Mouse (Mus musculus) stomach, embryonic 14.5 days (tissue): ENCODE data around the gene Scgb1c1. TPM values are rescaled to one million over a fixed set of nuclear protein-coding genes. Genes with fewer than 3 reads are reported as not detected.

Experiments used
- ATAC-seq: fragments of 200-750 bp; cut with Nextera tagmentation; 2 replicates; pipeline ENCODE4 v1.8.0; 2017; ENCODE audit warnings: low read depth, moderate TSS enrichment; ENCODE audit not compliant: insufficient number of reproducible peaks, insufficient read depth, low FRiP score
- H3K27ac ChIP-seq: fragments of 300-500 bp; sonication (generic); 2 replicates; pipeline ENCODE4 v1.5.1; 2014; ENCODE audit warnings: mild to moderate bottlenecking, low read length, moderate library complexity, mixed read lengths
- H3K27me3 ChIP-seq: fragments of 300-500 bp; sonication (generic); 2 replicates; pipeline ENCODE4 v1.6.1; 2014; ENCODE audit warnings: low read length, control low read depth, mixed read lengths; ENCODE audit not compliant: control insufficient read depth, insufficient read depth
- H3K36me3 ChIP-seq: fragments of 300-500 bp; sonication (generic); 2 replicates; pipeline ENCODE4 v1.6.1; 2014; ENCODE audit warnings: mild to moderate bottlenecking, control low read depth, low read length, moderate library complexity, mixed read lengths; ENCODE audit not compliant: control insufficient read depth, insufficient read depth
- H3K4me1 ChIP-seq: fragments of 300-500 bp; sonication (generic); 2 replicates; pipeline ENCODE4 v1.6.1; 2014; ENCODE audit warnings: low read length, control low read depth, mixed read lengths; ENCODE audit not compliant: control insufficient read depth, insufficient read depth
- H3K4me2 ChIP-seq: fragments of 300-500 bp; sonication (generic); replicated peaks from 2 replicates; pipeline ENCODE4 v1.6.1; 2014; ENCODE audit warnings: low read depth, low read length, control low read depth
- H3K4me3 ChIP-seq: fragments of 300-500 bp; sonication (generic); 2 replicates; pipeline ENCODE4 v1.5.1; 2014; ENCODE audit warnings: low read depth, low read length, control low read depth
- H3K9ac ChIP-seq: fragments of 300-500 bp; sonication (generic); replicated peaks from 2 replicates; pipeline ENCODE4 v1.6.1; 2014; ENCODE audit warnings: low read depth, mild to moderate bottlenecking, control low read depth, low read length, moderate library complexity, mixed read lengths
- H3K9me3 ChIP-seq: fragments of 300-500 bp; sonication (generic); 2 replicates; pipeline ENCODE4 v1.6.1; 2016; ENCODE audit warnings: low read depth, low read length, control low read depth; ENCODE audit not compliant: control insufficient read depth
- WGBS: fragments of 180-500 bp; shearing (Covaris S2); extraction: QIAGEN DNeasy Blood & Tissue Kit; methylation state at CpG from one replicate; pipeline ENCODE4 v1.1.7; 2014; 5-methylcytosine and 5-hydroxymethylcytosine counted together
- polyA plus RNA-seq: library from polyadenylated mRNA; unstranded; fragments of >200 nt; fragmentation: Nextera tagmentation; extraction: Ambion mirVana; gene quantifications from 2 replicates; pipeline ENCODE4 v1.2.1, GENCODE M21; 2014

Gene Scgb1c1
- polyA plus RNA-seq, 1 experiment from 2014 or later, result not detected

GRCm38 (mm10) chr7:140856785-140857549 lies 11.6 kb downstream of the Scgb1c1 start, which contains the start of gene Ric8a:
Gene Ric8a (plus strand): TSS chr7:140856957.
- Histone ChIP-seq H3K4me1 (peaks cover 13% of the 10 kb centered on the region), H3K4me2 (peak within 1 kb of the TSS; percentile 99), H3K4me3 (peak within 1 kb of the TSS; percentile 87), H3K9ac (peak within 1 kb of the TSS; percentile 88), H3K27me3 (no peaks in the 10 kb centered on the region), H3K9me3 (no peaks in the 10 kb centered on the region), H3K36me3 (peaks cover 50% of the 10 kb centered on the region), H3K27ac (peak within 1 kb of the TSS; percentile 94)
- under 1% methylated on average over 50 of the region's 50 CpGs for WGBS
- ATAC-seq, result peak; percentile 79

GRCm38 (mm10) chr7:140857550-140858505 lies 12.5 kb downstream of the Scgb1c1 start, which contains the start of gene Bet1l:
Gene Bet1l (minus strand): TSS chr7:140857577.
- ATAC-seq, result peak; percentile 30
- peak within 1 kb of the TSS; percentile 88 for H3K9ac ChIP-seq

GRCm38 (mm10) chr7:140858746-140859145 lies 13.4 kb downstream of the Scgb1c1 start:
- WGBS, result 94% methylated on average over 8 of the region's 8 CpGs
- Histone ChIP-seq H3K27ac (no peak overlapping the region), H3K4me1 (peaks cover 13% of the 10 kb centered on the region), H3K27me3 (no peaks in the 10 kb centered on the region), H3K9ac (0 out of 2 replicates have a peak overlapping the region, but pooled peaks have one; percentile 88), H3K9me3 (no peaks in the 10 kb centered on the region), H3K4me2 (peak overlapping the region; percentile 99; the same call in 1 of the 2 replicates), H3K4me3 (no peak overlapping the region; the same call in 1 of the 2 replicates), H3K36me3 (peaks cover 58% of the 10 kb centered on the region)
- ATAC-seq, result no peak

More at GRCm38 (mm10) chr7:140857550-140858505, 12.5 kb downstream of the Scgb1c1 start, which contains the start of gene Bet1l:
- peaks cover 13% of the 10 kb centered on the region for H3K4me1 ChIP-seq
- no peaks in the 10 kb centered on the region for H3K9me3 ChIP-seq
- H3K27ac ChIP-seq, result peak within 1 kb of the TSS; percentile 94
- peak within 1 kb of the TSS; percentile 87 for H3K4me3 ChIP-seq
- H3K27me3 ChIP-seq, result no peaks in the 10 kb centered on the region
- 36% methylated on average over 40 of the region's 40 CpGs for WGBS
- H3K36me3 ChIP-seq, result peaks cover 56% of the 10 kb centered on the region
- peak within 1 kb of the TSS; percentile 99 for H3K4me2 ChIP-seq

- H3K27me3 ChIP-seq, result no peaks in the 10 kb centered on the region
- peaks cover 53% of the 10 kb centered on the region for H3K36me3 ChIP-seq
- 74% methylated on average over 6 of the region's 6 CpGs for WGBS
- no peak overlapping the region for H3K9ac ChIP-seq
- no peak overlapping the region for H3K27ac ChIP-seq
- H3K4me3 ChIP-seq, result no peak overlapping the region
- no peak overlapping the region for H3K4me2 ChIP-seq
- H3K9me3 ChIP-seq, result no peaks in the 10 kb centered on the region
- peaks cover 12% of the 10 kb centered on the region for H3K4me1 ChIP-seq
- ATAC-seq, result no peak
Measured at GRCm38 (mm10) chr7:140859997-140860396, 14.7 kb downstream of the Scgb1c1 start.

GRCm38 (mm10) chr7:140860728-140861127 lies 15.4 kb downstream of the Scgb1c1 start:
- Histone ChIP-seq H3K9me3 (no peaks in the 10 kb centered on the region), H3K4me1 (peaks cover 7% of the 10 kb centered on the region), H3K27ac (no peak overlapping the region), H3K36me3 (peaks cover 53% of the 10 kb centered on the region), H3K27me3 (no peaks in the 10 kb centered on the region), H3K9ac (no peak overlapping the region), H3K4me2 (no peak overlapping the region), H3K4me3 (no peak overlapping the region)
- 82% methylated on average over 5 of the region's 5 CpGs for WGBS
- no peak for ATAC-seq

- H3K4me3 ChIP-seq, result no peak overlapping the region
- no peaks in the 10 kb centered on the region for H3K4me1 ChIP-seq
- peaks cover 38% of the 10 kb centered on the region for H3K36me3 ChIP-seq
- no peaks in the 10 kb centered on the region for H3K27me3 ChIP-seq
- H3K27ac ChIP-seq, result no peak overlapping the region
- 90% methylated on average over 12 of the region's 12 CpGs for WGBS
- ATAC-seq, result no peak
- H3K9me3 ChIP-seq, result no peaks in the 10 kb centered on the region
- H3K4me2 ChIP-seq, result no peak overlapping the region
- H3K9ac ChIP-seq, result no peak overlapping the region
Measured at GRCm38 (mm10) chr7:140864761-140865160, 19.4 kb downstream of the Scgb1c1 start.

- Histone ChIP-seq H3K36me3 (peaks cover 14% of the 10 kb centered on the region; the same call in 1 of the 2 replicates), H3K27me3 (no peaks in the 10 kb centered on the region), H3K9ac (no peak overlapping the region), H3K4me1 (no peaks in the 10 kb centered on the region), H3K9me3 (no peaks in the 10 kb centered on the region), H3K27ac (no peak overlapping the region), H3K4me3 (no peak overlapping the region), H3K4me2 (no peak overlapping the region)
- ATAC-seq, result no peak
- 92% methylated on average over 4 of the region's 4 CpGs for WGBS
Measured at GRCm38 (mm10) chr7:140874224-140874623, 28.9 kb downstream of the Scgb1c1 start.

- H3K9ac ChIP-seq, result no peak overlapping the region
- 73% methylated on average over 6 of the region's 6 CpGs for WGBS
- no peaks in the 10 kb centered on the region for H3K9me3 ChIP-seq
- peaks cover 8% of the 10 kb centered on the region; the same call in 1 of the 2 replicates for H3K36me3 ChIP-seq
- no peaks in the 10 kb centered on the region for H3K27me3 ChIP-seq
- no peak overlapping the region for H3K4me2 ChIP-seq
- ATAC-seq, result no peak
- no peak overlapping the region for H3K27ac ChIP-seq
- H3K4me1 ChIP-seq, result peaks cover 7% of the 10 kb centered on the region; the same call in 1 of the 2 replicates
- H3K4me3 ChIP-seq, result no peak overlapping the region
Measured at GRCm38 (mm10) chr7:140877364-140877763, 32.0 kb downstream of the Scgb1c1 start.
